Mouse (Mus musculus): Measurements from ENCODE around the gene Baz2b. TPM values are rescaled to one million over a fixed set of nuclear protein-coding genes. Genes with fewer than 3 reads are reported as not detected.

Baz2b gene
- polyA plus RNA-seq, 1 experiment from 2014 or later, result 55.1 TPM

- no peak for DNase-seq (ENCODE audit: low spot score)
- Histone ChIP-seq H3K36me3 (peaks cover 33% of the 10 kb centered on the region), H3K4me1 (peaks cover 35% of the 10 kb centered on the region), H3K4me3 (no peak overlapping the region), H3K27me3 (ENCODE audit: insufficient read depth, poor library complexity, severe bottlenecking) (no peaks in the 10 kb centered on the region), H3K27ac (peak overlapping the region; percentile 57), H3K9me3 (no peaks in the 10 kb centered on the region)
- WGBS, result 34% methylated on average over 4 of the region's 4 CpGs
Observed at GRCm38 (mm10) chr2:59962579-59962978, 247.1 kb downstream of the Baz2b start.

- peaks cover 41% of the 10 kb centered on the region for H3K36me3 ChIP-seq
- H3K9me3 ChIP-seq, result no peaks in the 10 kb centered on the region
- 87% methylated on average over 2 of the region's 2 CpGs for WGBS
- no peaks in the 10 kb centered on the region for H3K27me3 ChIP-seq (ENCODE audit: insufficient read depth, poor library complexity, severe bottlenecking)
- H3K27ac ChIP-seq, result peak overlapping the region; percentile 60; the same call in 1 of the 2 replicates
- no peak overlapping the region for H3K4me3 ChIP-seq
- H3K4me1 ChIP-seq, result peaks cover 35% of the 10 kb centered on the region
- DNase-seq (ENCODE audit: low spot score), result no peak
Observed at GRCm38 (mm10) chr2:59960495-59960772, 249.2 kb downstream of the Baz2b start.

GRCm38 (mm10) chr2:59959668-59960494, 249.8 kb downstream of the Baz2b start:
- H3K4me1 ChIP-seq, result peaks cover 31% of the 10 kb centered on the region

GRCm38 (mm10) chr2:59958543-59958942, 251.1 kb downstream of the Baz2b start:
- Histone ChIP-seq H3K36me3 (peaks cover 41% of the 10 kb centered on the region), H3K9me3 (no peaks in the 10 kb centered on the region), H3K27me3 (ENCODE audit: insufficient read depth, poor library complexity, severe bottlenecking) (no peaks in the 10 kb centered on the region), H3K4me3 (no peak overlapping the region), H3K27ac (no peak overlapping the region), H3K4me1 (peaks cover 38% of the 10 kb centered on the region)
- no peak for DNase-seq (ENCODE audit: low spot score)
- WGBS, result 46% methylated on average over 6 of the region's 6 CpGs

More at GRCm38 (mm10) chr2:59959668-59960494, 249.8 kb downstream of the Baz2b start:
- no peak for DNase-seq (ENCODE audit: low spot score)
- Histone ChIP-seq H3K27me3 (ENCODE audit: insufficient read depth, poor library complexity, severe bottlenecking) (no peaks in the 10 kb centered on the region), H3K9me3 (no peaks in the 10 kb centered on the region), H3K27ac (peak overlapping the region; percentile 60; the same call in 1 of the 2 replicates), H3K4me3 (no peak overlapping the region), H3K36me3 (peaks cover 41% of the 10 kb centered on the region)
- WGBS, result 67% methylated on average over 14 of the region's 14 CpGs

- 0 out of 2 replicates have a peak overlapping the region, but pooled peaks have one; percentile 4 for H3K27ac ChIP-seq
- no peaks in the 10 kb centered on the region for H3K27me3 ChIP-seq (ENCODE audit: insufficient read depth, poor library complexity, severe bottlenecking)
- 68% methylated on average over 7 of the region's 7 CpGs for WGBS
- H3K9me3 ChIP-seq, result no peaks in the 10 kb centered on the region
- no peak for DNase-seq (ENCODE audit: low spot score)
- no peak overlapping the region for H3K4me3 ChIP-seq
- H3K36me3 ChIP-seq, result peaks cover 39% of the 10 kb centered on the region
- H3K4me1 ChIP-seq, result peaks cover 31% of the 10 kb centered on the region
Observed at GRCm38 (mm10) chr2:59955916-59956315, 253.7 kb downstream of the Baz2b start.

- Histone ChIP-seq H3K27me3 (ENCODE audit: insufficient read depth, poor library complexity, severe bottlenecking) (no peaks in the 10 kb centered on the region), H3K4me1 (peaks cover 24% of the 10 kb centered on the region), H3K36me3 (peaks cover 36% of the 10 kb centered on the region), H3K27ac (0 out of 2 replicates have a peak overlapping the region, but pooled peaks have one; percentile 36), H3K9me3 (no peaks in the 10 kb centered on the region), H3K4me3 (no peak overlapping the region)
- no peak for DNase-seq (ENCODE audit: low spot score)
- 53% methylated on average over 3 of the region's 3 CpGs for WGBS
Observed at GRCm38 (mm10) chr2:59954791-59955190, 254.8 kb downstream of the Baz2b start.

GRCm38 (mm10) chr2:59952286-59953014, 257.2 kb downstream of the Baz2b start:
- H3K4me1 ChIP-seq, result peaks cover 14% of the 10 kb centered on the region
- H3K27ac ChIP-seq, result peak overlapping the region; percentile 81
- H3K4me3 ChIP-seq, result no peak overlapping the region
- peaks cover 32% of the 10 kb centered on the region; the same call in 1 of the 2 replicates for H3K36me3 ChIP-seq
- WGBS, result 56% methylated on average over 13 of the region's 13 CpGs
- no peak for DNase-seq (ENCODE audit: low spot score)
- H3K9me3 ChIP-seq, result no peaks in the 10 kb centered on the region
- no peaks in the 10 kb centered on the region for H3K27me3 ChIP-seq (ENCODE audit: insufficient read depth, poor library complexity, severe bottlenecking)

GRCm38 (mm10) chr2:59951706-59952105, 257.9 kb downstream of the Baz2b start:
- Histone ChIP-seq H3K36me3 (peaks cover 29% of the 10 kb centered on the region), H3K4me3 (no peak overlapping the region), H3K27ac (peak overlapping the region; percentile 81), H3K9me3 (no peaks in the 10 kb centered on the region), H3K4me1 (peaks cover 14% of the 10 kb centered on the region), H3K27me3 (ENCODE audit: insufficient read depth, poor library complexity, severe bottlenecking) (no peaks in the 10 kb centered on the region)
- no peak for DNase-seq (ENCODE audit: low spot score)
- 90% methylated on average over 8 of the region's 8 CpGs for WGBS

GRCm38 (mm10) chr2:59951127-59951526, 258.5 kb downstream of the Baz2b start:
- H3K27ac ChIP-seq, result no peak overlapping the region
- WGBS, result 75% methylated on average over 4 of the region's 4 CpGs
- no peak overlapping the region for H3K4me3 ChIP-seq
- H3K9me3 ChIP-seq, result no peaks in the 10 kb centered on the region
- H3K36me3 ChIP-seq, result peaks cover 24% of the 10 kb centered on the region
- peaks cover 14% of the 10 kb centered on the region for H3K4me1 ChIP-seq
- DNase-seq (ENCODE audit: low spot score), result no peak
- no peaks in the 10 kb centered on the region for H3K27me3 ChIP-seq (ENCODE audit: insufficient read depth, poor library complexity, severe bottlenecking)

GRCm38 (mm10) chr2:59936296-59936695, 273.3 kb downstream of the Baz2b start:
- Histone ChIP-seq H3K36me3 (peaks cover 36% of the 10 kb centered on the region), H3K4me1 (peaks cover 6% of the 10 kb centered on the region), H3K4me3 (no peak overlapping the region), H3K27ac (0 out of 2 replicates have a peak overlapping the region, but pooled peaks have one; percentile 22), H3K9me3 (no peaks in the 10 kb centered on the region), H3K27me3 (ENCODE audit: insufficient read depth, poor library complexity, severe bottlenecking) (no peaks in the 10 kb centered on the region)
- DNase-seq (ENCODE audit: low spot score), result no peak
- 35% methylated on average over 9 of the region's 9 CpGs for WGBS

GRCm38 (mm10) chr2:59933129-59933528, 276.5 kb downstream of the Baz2b start:
- DNase-seq (ENCODE audit: low spot score), result no peak
- H3K36me3 ChIP-seq, result peaks cover 26% of the 10 kb centered on the region; the same call in 1 of the 2 replicates
- H3K27me3 ChIP-seq (ENCODE audit: insufficient read depth, poor library complexity, severe bottlenecking), result no peaks in the 10 kb centered on the region
- no peaks in the 10 kb centered on the region for H3K9me3 ChIP-seq
- 96% methylated on average over 3 of the region's 3 CpGs for WGBS
- no peak overlapping the region for H3K27ac ChIP-seq
- peaks cover 6% of the 10 kb centered on the region for H3K4me1 ChIP-seq
- no peak overlapping the region for H3K4me3 ChIP-seq

GRCm38 (mm10) chr2:59932244-59932643, 277.4 kb downstream of the Baz2b start:
- no peak for DNase-seq (ENCODE audit: low spot score)
- H3K9me3 ChIP-seq, result no peaks in the 10 kb centered on the region
- H3K4me1 ChIP-seq, result peaks cover 8% of the 10 kb centered on the region
- H3K36me3 ChIP-seq, result peaks cover 32% of the 10 kb centered on the region; the same call in 1 of the 2 replicates
- H3K27me3 ChIP-seq (ENCODE audit: insufficient read depth, poor library complexity, severe bottlenecking), result no peaks in the 10 kb centered on the region
- no peak overlapping the region for H3K27ac ChIP-seq
- no peak overlapping the region for H3K4me3 ChIP-seq
- 93% methylated on average over 4 of the region's 4 CpGs for WGBS

- 89% methylated on average over 11 of the region's 11 CpGs for WGBS
- Histone ChIP-seq H3K9me3 (no peaks in the 10 kb centered on the region), H3K36me3 (peaks cover 81% of the 10 kb centered on the region), H3K4me1 (no peaks in the 10 kb centered on the region), H3K27me3 (ENCODE audit: insufficient read depth, poor library complexity, severe bottlenecking) (no peaks in the 10 kb centered on the region), H3K4me3 (no peak overlapping the region), H3K27ac (no peak overlapping the region)
- DNase-seq (ENCODE audit: low spot score), result no peak
Observed at GRCm38 (mm10) chr2:59913610-59914009, 296.0 kb downstream of the Baz2b start.

All from heart, embryonic 10.5 days (tissue).